Mouse (Mus musculus): Measurements from ENCODE around the gene Vav3.

- TF ChIP-seq CTCF (IDR thresholded peaks at IDR 0.05; ENCODE audit: control insufficient read depth, insufficient read depth, insufficient read length) (no peak), MAX (IDR thresholded peaks at IDR 0.05) (no peak), MYOG (IDR thresholded peaks at IDR 0.05; ENCODE audit: control insufficient read depth, extremely low read depth, insufficient read length) (no peak)
Observed at GRCm38 (mm10) chr3:109431285-109431684, 90.8 kb downstream of the Vav3 start.

Data from C2C12 (cell line).